Mouse (Mus musculus): ENCODE measurements around the gene Eif3i. TPM values are rescaled to one million over a fixed set of nuclear protein-coding genes. Genes with fewer than 3 reads are reported as not detected.

Gene Eif3i
- polyA plus RNA-seq, 1 experiment from 2014 or later, result 289 TPM

- Histone ChIP-seq H3K27ac (no peak overlapping the region; the same call in 1 of the 2 replicates), H3K27me3 (no peaks in the 10 kb centered on the region), H3K4me3 (peak overlapping the region; percentile 51), H3K4me2 (peak overlapping the region; percentile 76), H3K9ac (peak overlapping the region; percentile 69), H3K4me1 (peaks cover 8% of the 10 kb centered on the region), H3K36me3 (peaks cover 1% of the 10 kb centered on the region; the same call in 1 of the 2 replicates), H3K9me3 (no peaks in the 10 kb centered on the region)
- ATAC-seq (ENCODE audit: insufficient number of reproducible peaks, insufficient read depth, low FRiP score, low TSS enrichment, low read depth), result peak; percentile 54; the same call in 1 of the 2 replicates
- WGBS, result 1% methylated on average over 36 of the region's 36 CpGs
Measured at GRCm38 (mm10) chr4:129584884-129585608, 15.4 kb downstream of the Eif3i start.

- H3K27me3 ChIP-seq, result no peaks in the 10 kb centered on the region
- no peak overlapping the region; the same call in 1 of the 2 replicates for H3K27ac ChIP-seq
- H3K9me3 ChIP-seq, result no peaks in the 10 kb centered on the region
- peak overlapping the region; percentile 51 for H3K4me3 ChIP-seq
- H3K4me2 ChIP-seq, result peak overlapping the region; percentile 76
- H3K9ac ChIP-seq, result peak overlapping the region; percentile 69
- H3K36me3 ChIP-seq, result no peaks in the 10 kb centered on the region
- ATAC-seq (ENCODE audit: insufficient number of reproducible peaks, insufficient read depth, low FRiP score, low TSS enrichment, low read depth), result no peak
- 55% methylated on average over 1 of the region's 1 CpGs for whole genome bisulfite sequencing
- H3K4me1 ChIP-seq, result peaks cover 8% of the 10 kb centered on the region
Measured at GRCm38 (mm10) chr4:129584370-129584769, 16.1 kb downstream of the Eif3i start.

GRCm38 (mm10) chr4:129582251-129582650 is 18.2 kb downstream of the Eif3i start:
- 84% methylated on average over 1 of the region's 1 CpGs for WGBS
- no peaks in the 10 kb centered on the region for H3K27me3 ChIP-seq
- no peaks in the 10 kb centered on the region for H3K36me3 ChIP-seq
- H3K4me1 ChIP-seq, result peaks cover 8% of the 10 kb centered on the region
- no peak overlapping the region for H3K4me2 ChIP-seq
- H3K9me3 ChIP-seq, result no peaks in the 10 kb centered on the region
- no peak overlapping the region for H3K27ac ChIP-seq
- no peak for ATAC-seq (ENCODE audit: insufficient number of reproducible peaks, insufficient read depth, low FRiP score, low TSS enrichment, low read depth)
- H3K9ac ChIP-seq, result no peak overlapping the region
- no peak overlapping the region for H3K4me3 ChIP-seq

- H3K27ac ChIP-seq, result no peak overlapping the region
- no peaks in the 10 kb centered on the region for H3K36me3 ChIP-seq
- no peak for ATAC-seq (ENCODE audit: insufficient number of reproducible peaks, insufficient read depth, low FRiP score, low TSS enrichment, low read depth)
- H3K9ac ChIP-seq, result no peak overlapping the region
- WGBS, result 58% methylated on average over 7 of the region's 7 CpGs
- H3K4me2 ChIP-seq, result no peak overlapping the region
- no peaks in the 10 kb centered on the region; the same call in 1 of the 2 replicates for H3K27me3 ChIP-seq
- H3K4me1 ChIP-seq, result peaks cover 12% of the 10 kb centered on the region
- H3K4me3 ChIP-seq, result no peak overlapping the region
- no peaks in the 10 kb centered on the region for H3K9me3 ChIP-seq
Measured at GRCm38 (mm10) chr4:129580347-129580746, 20.1 kb downstream of the Eif3i start.

GRCm38 (mm10) chr4:129578466-129578865 is 22.0 kb downstream of the Eif3i start, which contains the start of gene Fam167b:
Gene Fam167b, minus strand, starts transcription at chr4:129578549.
- H3K4me3 ChIP-seq, result no peak within 1 kb of the TSS
- peak within 1 kb of the TSS; percentile 22; the same call in 1 of the 2 replicates for H3K4me2 ChIP-seq
- 88% methylated on average over 5 of the region's 5 CpGs for WGBS
- H3K27me3 ChIP-seq, result no peaks in the 10 kb centered on the region; the same call in 1 of the 2 replicates
- no peaks in the 10 kb centered on the region for H3K36me3 ChIP-seq
- peaks cover 10% of the 10 kb centered on the region; the same call in 1 of the 2 replicates for H3K4me1 ChIP-seq
- no peaks in the 10 kb centered on the region for H3K9me3 ChIP-seq
- ATAC-seq (ENCODE audit: insufficient number of reproducible peaks, insufficient read depth, low FRiP score, low TSS enrichment, low read depth), result no peak
- no peak within 1 kb of the TSS for H3K9ac ChIP-seq
- no peak within 1 kb of the TSS; the same call in 1 of the 2 replicates for H3K27ac ChIP-seq

GRCm38 (mm10) chr4:129577688-129578087 is 22.8 kb downstream of the Eif3i start:
- H3K9ac ChIP-seq, result no peak overlapping the region
- no peak for ATAC-seq (ENCODE audit: insufficient number of reproducible peaks, insufficient read depth, low FRiP score, low TSS enrichment, low read depth)
- H3K36me3 ChIP-seq, result no peaks in the 10 kb centered on the region
- no peaks in the 10 kb centered on the region; the same call in 1 of the 2 replicates for H3K27me3 ChIP-seq
- no peak overlapping the region for H3K27ac ChIP-seq
- H3K4me2 ChIP-seq, result peak overlapping the region; percentile 22; the same call in 1 of the 2 replicates
- no peak overlapping the region for H3K4me3 ChIP-seq
- peaks cover 10% of the 10 kb centered on the region; the same call in 1 of the 2 replicates for H3K4me1 ChIP-seq
- WGBS, result 84% methylated on average over 7 of the region's 7 CpGs
- H3K9me3 ChIP-seq, result no peaks in the 10 kb centered on the region

GRCm38 (mm10) chr4:129576863-129577491 is 23.5 kb downstream of the Eif3i start:
- Histone ChIP-seq H3K9me3 (no peaks in the 10 kb centered on the region), H3K27ac (no peak overlapping the region), H3K27me3 (no peaks in the 10 kb centered on the region; the same call in 1 of the 2 replicates), H3K4me1 (peaks cover 10% of the 10 kb centered on the region; the same call in 1 of the 2 replicates), H3K36me3 (no peaks in the 10 kb centered on the region), H3K4me2 (peak overlapping the region; percentile 22; the same call in 1 of the 2 replicates), H3K4me3 (0 out of 2 replicates have a peak overlapping the region, but pooled peaks have one; percentile 1), H3K9ac (0 out of 2 replicates have a peak overlapping the region, but pooled peaks have one; percentile 27)
- no peak for ATAC-seq (ENCODE audit: insufficient number of reproducible peaks, insufficient read depth, low FRiP score, low TSS enrichment, low read depth)
- 30% methylated on average over 21 of the region's 21 CpGs for WGBS

- no peaks in the 10 kb centered on the region; the same call in 1 of the 2 replicates for H3K27me3 ChIP-seq
- H3K36me3 ChIP-seq, result no peaks in the 10 kb centered on the region
- WGBS, result 46% methylated on average over 7 of the region's 8 CpGs
- no peaks in the 10 kb centered on the region for H3K9me3 ChIP-seq
- H3K27ac ChIP-seq, result no peak overlapping the region; the same call in 1 of the 2 replicates
- H3K4me1 ChIP-seq, result peaks cover 10% of the 10 kb centered on the region; the same call in 1 of the 2 replicates
- H3K9ac ChIP-seq, result no peak overlapping the region
- ATAC-seq (ENCODE audit: insufficient number of reproducible peaks, insufficient read depth, low FRiP score, low TSS enrichment, low read depth), result no peak
- H3K4me2 ChIP-seq, result no peak overlapping the region
- H3K4me3 ChIP-seq, result no peak overlapping the region
Measured at GRCm38 (mm10) chr4:129575171-129575844, 25.1 kb downstream of the Eif3i start.

GRCm38 (mm10) chr4:129573430-129573829 is 27.0 kb downstream of the Eif3i start, which contains the start of gene Lck:
Gene Lck, minus strand, starts transcription at chr4:129573641.
- Histone ChIP-seq H3K9ac (no peak within 1 kb of the TSS), H3K9me3 (no peaks in the 10 kb centered on the region), H3K4me1 (peaks cover 10% of the 10 kb centered on the region; the same call in 1 of the 2 replicates), H3K4me2 (no peak within 1 kb of the TSS), H3K27ac (no peak within 1 kb of the TSS), H3K4me3 (no peak within 1 kb of the TSS), H3K27me3 (no peaks in the 10 kb centered on the region; the same call in 1 of the 2 replicates), H3K36me3 (no peaks in the 10 kb centered on the region)
- ATAC-seq (ENCODE audit: insufficient number of reproducible peaks, insufficient read depth, low FRiP score, low TSS enrichment, low read depth), result no peak
- 93% methylated on average over 8 of the region's 8 CpGs for WGBS

- no peak overlapping the region for H3K4me3 ChIP-seq
- ATAC-seq (ENCODE audit: insufficient number of reproducible peaks, insufficient read depth, low FRiP score, low TSS enrichment, low read depth), result no peak
- H3K27ac ChIP-seq, result no peak overlapping the region
- H3K27me3 ChIP-seq, result no peaks in the 10 kb centered on the region; the same call in 1 of the 2 replicates
- peaks cover 10% of the 10 kb centered on the region; the same call in 1 of the 2 replicates for H3K4me1 ChIP-seq
- H3K9ac ChIP-seq, result no peak overlapping the region
- WGBS, result 94% methylated on average over 4 of the region's 4 CpGs
- no peaks in the 10 kb centered on the region for H3K36me3 ChIP-seq
- no peak overlapping the region for H3K4me2 ChIP-seq
- no peaks in the 10 kb centered on the region for H3K9me3 ChIP-seq
Measured at GRCm38 (mm10) chr4:129573093-129573370, 27.4 kb downstream of the Eif3i start.

Measured in embryonic facial prominence, embryonic 13.5 days (tissue).